Mouse (Mus musculus) layer of hippocampus, adult 6 months (tissue): ENCODE measurements around the gene Klhl24. TPM values are rescaled to one million over a fixed set of nuclear protein-coding genes. Genes with fewer than 3 reads are reported as not detected.

Experiments used
- long read RNA-seq, 2 experiments: library from polyadenylated mRNA; unstranded; transcript quantifications; one replicate each; pipeline ENCODE4 v2.0.0; 2019 to 2020
- polyA plus RNA-seq: library from polyadenylated mRNA; unstranded; fragments of <200 nt; fragmentation: Nextera tagmentation; gene quantifications from 2 replicates; pipeline ENCODE4 v1.2.3, GENCODE M21; 2021

Klhl24 gene
- polyA plus RNA-seq = 17.3 and 19.2 TPM in 2 replicates
- long read RNA-seq, experiment 1, full-length matches to known transcripts = 12 of 45 reads
- long read RNA-seq, experiment 1, partial matches to known transcripts = 2 of 45 reads
- long read RNA-seq, experiment 1, other reads (novel, unspliced or antisense) = 31 of 45 reads
- long read RNA-seq, experiment 2, full-length matches to known transcripts = 100 of 153 reads
- long read RNA-seq, experiment 2, partial matches to known transcripts = 9 of 153 reads
- long read RNA-seq, experiment 2, other reads (novel, unspliced or antisense) = 44 of 153 reads

GRCm38 (mm10) chr16:20097069-20097710 is at the start of gene Klhl24:
TSS of gene Klhl24 (plus strand) at chr16:20097542.

GRCm38 (mm10) chr16:20140772-20141531 is 43.6 kb downstream of the Klhl24 start, which contains the start of gene Yeats2:
TSS of gene Yeats2 (plus strand) at chr16:20141063.

Other genes starting within 250 kb of the Klhl24 start
- 1.9 and 2.7 TPM in 2 replicates for gene Klhl6, start 114.5 kb upstream of the Klhl24 start, polyA plus RNA-seq
- gene Yeats2, start 43.5 kb downstream of the Klhl24 start, polyA plus RNA-seq = 4.3 and 4.4 TPM in 2 replicates
- gene Map6d1, start 143.8 kb downstream of the Klhl24 start, polyA plus RNA-seq = 37.3 and 38.1 TPM in 2 replicates
- gene Parl, start 204.8 kb downstream of the Klhl24 start, polyA plus RNA-seq = 49.0 and 49.9 TPM in 2 replicates
- gene Cyp2ab1, start 227.9 kb downstream of the Klhl24 start, polyA plus RNA-seq = not detected in 2 replicates